Mouse (Mus musculus) CH12.LX (cell line): ENCODE data around the gene Abtb2. TPM values are rescaled to one million over a fixed set of nuclear protein-coding genes. Genes with fewer than 3 reads are reported as not detected.

ENCODE experiments used
- DNase-seq: peaks from one replicate; pipeline ENCODE4 v3.0.0-alpha.2; 2013; ENCODE audit errors: extremely low read depth
- H3K27ac ChIP-seq: 2 replicates; pipeline ENCODE4 v1.5.1; 2012; ENCODE audit warnings: low read depth, mild to moderate bottlenecking, control low read depth, moderate library complexity; ENCODE audit not compliant: insufficient read depth
- H3K27me3 ChIP-seq: replicated peaks from 2 replicates; pipeline ENCODE3; 2012; ENCODE audit warnings: inconsistent platforms
- H3K36me3 ChIP-seq, 2 experiments: replicated peaks in 1 of 2; 2 replicates each; pipeline versions ENCODE3 to v1.6.1; 2012; ENCODE audit warnings: inconsistent platforms in 1 of 2, low read length in 1 of 2, mild to moderate bottlenecking in 1 of 2, mixed read lengths in 1 of 2, moderate library complexity in 1 of 2; ENCODE audit not compliant: control insufficient read depth in 1 of 2, insufficient read depth in 1 of 2
- H3K4me1 ChIP-seq, 2 experiments: 2 replicates each; pipeline ENCODE4 v1.6.1; 2012; ENCODE audit warnings: inconsistent platforms in 1 of 2, moderate library complexity in 1 of 2; ENCODE audit not compliant: insufficient read depth in 2 of 2, control insufficient read depth in 1 of 2
- H3K4me2 ChIP-seq: 2 replicates; pipeline ENCODE4 v1.6.1; 2012; ENCODE audit warnings: low read depth, mild to moderate bottlenecking, control low read depth; ENCODE audit not compliant: poor library complexity, insufficient read depth, severe bottlenecking
- H3K4me3 ChIP-seq, 3 experiments: fragments of 150-350 bp in 1 of 3; sonication (generic) in 1 of 3; replicated peaks in 1 of 3; 2 replicates each; pipeline versions ENCODE3 to v1.5.1; 2011 to 2012; ENCODE audit warnings: low read depth in 2 of 3, low read length in 2 of 3, mild to moderate bottlenecking in 2 of 3, moderate library complexity in 2 of 3, control low read depth in 1 of 3, improper control_type of control experiment in 1 of 3, inconsistent platforms in 1 of 3, mixed read lengths in 1 of 3; ENCODE audit not compliant: poor library complexity in 1 of 3
- H3K79me2 ChIP-seq: replicated peaks from 2 replicates; pipeline ENCODE4 v1.6.1; 2012; ENCODE audit warnings: mild to moderate bottlenecking, moderate library complexity; ENCODE audit not compliant: control insufficient read depth, poor library complexity, insufficient read depth, severe bottlenecking; ENCODE audit errors: extremely low read depth
- H3K9ac ChIP-seq: 2 replicates; pipeline ENCODE4 v1.6.1; 2012; ENCODE audit warnings: low read depth, mild to moderate bottlenecking, control low read depth, moderate library complexity; ENCODE audit not compliant: insufficient read depth
- H3K9me3 ChIP-seq: replicated peaks from 2 replicates; pipeline ENCODE3; 2012; ENCODE audit warnings: low read length, inconsistent platforms, mixed read lengths
- BHLHE40 ChIP-seq: IDR thresholded peaks from 2 replicates; pipeline ENCODE4 v1.6.1; 2011; ENCODE audit warnings: mild to moderate bottlenecking, low read depth, low read length, improper control_type of control experiment
- CHD1 ChIP-seq: IDR thresholded peaks from 2 replicates; pipeline ENCODE4 v1.6.1; 2012; ENCODE audit warnings: low read depth, low read length, improper control_type of control experiment, inconsistent platforms
- CHD2 ChIP-seq: IDR thresholded peaks from 2 replicates; pipeline ENCODE4 v1.6.1; 2011; ENCODE audit warnings: low read length, improper control_type of control experiment
- E2F4 ChIP-seq: IDR thresholded peaks from 2 replicates; pipeline ENCODE4 v1.6.1; 2011; ENCODE audit warnings: low read depth, low read length, improper control_type of control experiment; ENCODE audit not compliant: insufficient replicate concordance
- EP300 ChIP-seq: IDR thresholded peaks from 2 replicates; pipeline ENCODE4 v1.6.1; 2011; ENCODE audit warnings: low read length, improper control_type of control experiment
- ETS1 ChIP-seq: conservative IDR thresholded peaks from 2 replicates; pipeline ENCODE4 v1.6.1; 2012; ENCODE audit warnings: low read depth, mild to moderate bottlenecking, inconsistent platforms, low read length, improper control_type of control experiment, moderate library complexity
- HCFC1 ChIP-seq: IDR thresholded peaks from 2 replicates; pipeline ENCODE4 v1.6.1; 2012; ENCODE audit warnings: low read depth, mild to moderate bottlenecking, inconsistent platforms, low read length, improper control_type of control experiment
- JUND ChIP-seq: conservative IDR thresholded peaks from 2 replicates; pipeline ENCODE4 v1.6.1; 2011; ENCODE audit warnings: low read depth, low read length, improper control_type of control experiment
- KAT2A ChIP-seq: IDR thresholded peaks from 2 replicates; pipeline ENCODE4 v1.6.1; 2012; ENCODE audit warnings: low read length, improper control_type of control experiment, inconsistent platforms; ENCODE audit not compliant: insufficient replicate concordance
- MAX ChIP-seq: IDR thresholded peaks from 2 replicates; pipeline ENCODE4 v1.6.1; 2011; ENCODE audit warnings: low read length, improper control_type of control experiment
- MEF2A ChIP-seq: IDR thresholded peaks from 2 replicates; pipeline ENCODE4 v1.6.1; 2014; ENCODE audit warnings: low read depth, mild to moderate bottlenecking, inconsistent platforms, low read length, improper control_type of control experiment, borderline replicate concordance
- NELFE ChIP-seq: IDR thresholded peaks from 2 replicates; pipeline ENCODE4 v1.6.1; 2011; ENCODE audit warnings: low read depth, low read length, improper control_type of control experiment
- NRF1 ChIP-seq: IDR thresholded peaks from 2 replicates; pipeline ENCODE4 v1.6.1; 2014; ENCODE audit warnings: low read depth, mild to moderate bottlenecking, inconsistent platforms, low read length, improper control_type of control experiment, moderate library complexity
- PAX5 ChIP-seq: IDR thresholded peaks from 2 replicates; pipeline ENCODE4 v1.6.1; 2012; ENCODE audit warnings: low read length, inconsistent platforms, mixed read lengths
- POLR2A ChIP-seq: IDR thresholded peaks from 2 replicates; pipeline ENCODE4 v1.6.1; 2011; ENCODE audit warnings: low read depth, mild to moderate bottlenecking, improper control_type of control experiment, low read length
- RAD21 ChIP-seq: IDR thresholded peaks from 2 replicates; pipeline ENCODE4 v1.6.1; 2011; ENCODE audit warnings: low read depth, mild to moderate bottlenecking, low read length, improper control_type of control experiment, moderate library complexity
- RCOR1 ChIP-seq: conservative IDR thresholded peaks from 2 replicates; pipeline ENCODE4 v1.6.1; 2012; ENCODE audit warnings: low read depth, mild to moderate bottlenecking, inconsistent platforms, low read length, improper control_type of control experiment
- SIN3A ChIP-seq: IDR thresholded peaks from 2 replicates; pipeline ENCODE4 v1.6.1; 2012; ENCODE audit warnings: low read length, improper control_type of control experiment, inconsistent platforms
- SMC3 ChIP-seq: IDR thresholded peaks from 2 replicates; pipeline ENCODE4 v1.6.1; 2011; ENCODE audit warnings: low read depth, low read length, improper control_type of control experiment
- UBTF ChIP-seq: IDR thresholded peaks from 2 replicates; pipeline ENCODE4 v1.6.1; 2012; ENCODE audit warnings: low read depth, mild to moderate bottlenecking, inconsistent platforms, low read length, improper control_type of control experiment, moderate library complexity
- USF1 ChIP-seq: IDR thresholded peaks from 2 replicates; pipeline ENCODE4 v1.6.1; 2014; ENCODE audit warnings: low read depth, mild to moderate bottlenecking, inconsistent platforms, low read length, improper control_type of control experiment
- USF2 ChIP-seq: conservative IDR thresholded peaks from 2 replicates; pipeline ENCODE4 v1.6.1; 2011; ENCODE audit warnings: low read depth, low read length, improper control_type of control experiment
- ZC3H11A ChIP-seq: IDR thresholded peaks from 2 replicates; pipeline ENCODE4 v1.6.1; 2012; ENCODE audit warnings: low read depth, mild to moderate bottlenecking, inconsistent platforms, low read length, improper control_type of control experiment
- ZKSCAN1 ChIP-seq: IDR thresholded peaks from 2 replicates; pipeline ENCODE4 v1.6.1; 2012; ENCODE audit warnings: low read depth, inconsistent platforms, low read length, improper control_type of control experiment, borderline replicate concordance
- ZMIZ1 ChIP-seq: IDR thresholded peaks from 2 replicates; pipeline ENCODE4 v1.6.1; 2012; ENCODE audit warnings: low read depth, mild to moderate bottlenecking, inconsistent platforms, low read length, improper control_type of control experiment
- ZNF384 ChIP-seq: IDR thresholded peaks from 2 replicates; pipeline ENCODE4 v1.6.1; 2012; ENCODE audit warnings: low read depth, low read length, improper control_type of control experiment, inconsistent platforms
- dilution Hi-C: fragments of 300-500 bp; cut with MboI; formaldehyde crosslinking; loops from 2 replicates; pipeline ENCODE4 v1.14.3; 2020; ENCODE audit warnings: low sequenced_read_pairs; ENCODE audit not compliant: extremely low pct_unique_long_range_greater_than_20kb, extremely low pct_ligation_motif_present
- in situ Hi-C: fragments of 300-500 bp; cut with MboI; formaldehyde crosslinking; loops from 3 replicates; pipeline ENCODE4 v1.14.3; 2019; ENCODE audit warnings: low sequenced_read_pairs, low pct_ligation_motif_present, low pct_unique_long_range_greater_than_20kb, mixed read lengths
- polyA plus RNA-seq: library from polyadenylated mRNA; unstranded; fragments of >175 nt; gene quantifications from 2 replicates; pipeline ENCODE4 v1.2.1, GENCODE M21; 2012; ENCODE audit warnings: low read depth; ENCODE audit not compliant: insufficient read length
- total RNA-seq, 2 experiments: library from RNA; depleted of rRNA; stranded (reverse); fragments of 300-350 nt in 1 of 2; fragments of >200 nt in 1 of 2; gene quantifications; 2 replicates each; pipeline ENCODE4 v1.2.3; 2012 to 2014

Abtb2 gene
- total and polyA plus RNA-seq, 3 experiments = 2.9 to 7.7 (median 3.8) TPM

DNA sequence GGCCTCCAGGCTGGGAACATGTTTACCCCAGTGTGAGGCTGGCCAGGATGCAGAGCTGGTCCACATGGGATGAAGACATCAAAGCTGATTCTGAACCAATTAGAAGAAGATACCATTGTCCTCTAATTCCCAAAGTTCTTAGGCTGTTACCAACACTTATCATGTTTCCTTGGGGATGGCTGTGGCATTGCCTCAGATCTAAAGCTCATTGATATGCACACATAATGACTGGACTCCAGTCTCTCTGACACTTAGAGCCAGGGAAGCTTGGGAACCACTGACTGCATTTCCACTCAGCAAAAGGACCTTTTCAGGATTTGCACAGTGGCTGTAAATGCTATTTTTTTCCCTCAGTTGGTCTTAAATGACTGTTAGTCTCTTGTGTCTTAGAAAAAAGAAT, 52.3 kb downstream of the Abtb2 start:
- in situ Hi-C loops (no loop called here), dilution Hi-C loops (no loop called here)
- Histone ChIP-seq H3K9me3 (no peaks in the 10 kb centered on the region), H3K4me2 (no peak overlapping the region), H3K79me2 (no peaks in the 10 kb centered on the region; the same call in 1 of the 2 replicates), H3K9ac (no peak overlapping the region), H3K36me3 (no peaks in the 10 kb centered on the region), H3K27ac (no peak overlapping the region), H3K27me3 (no peaks in the 10 kb centered on the region), H3K4me1 (peaks cover 9 to 25% of the 10 kb centered on the region in 2 experiments), H3K4me3 (no peak overlapping the region)
- DNase-seq = no peak
- TF ChIP-seq USF2 (no peak), CHD1 (no peak), ETS1 (no peak), NRF1 (no peak), EP300 (no peak), POLR2A (no peak), MEF2A (no peak), MAX (no peak), RCOR1 (no peak)

DNA sequence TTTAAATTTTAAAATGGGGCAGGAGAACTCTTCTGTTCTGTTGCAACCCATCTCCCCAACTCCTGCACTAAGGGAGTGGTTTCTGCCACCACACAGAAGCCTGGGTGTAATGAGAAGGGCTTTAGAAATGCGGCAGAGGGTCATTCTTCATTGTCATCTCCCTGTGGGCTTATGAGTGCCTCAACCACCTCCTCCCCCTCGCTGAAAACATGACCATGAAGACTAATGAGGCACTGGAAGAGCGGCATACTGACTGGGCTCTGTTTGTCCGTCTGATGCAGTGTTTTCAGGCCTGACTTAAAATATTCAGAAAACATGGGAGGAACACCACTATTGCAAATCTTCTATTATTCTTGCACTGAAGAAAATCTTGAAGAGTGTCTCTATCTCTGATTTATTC, 56.8 kb downstream of the Abtb2 start:
- Histone ChIP-seq H3K27ac (no peak overlapping the region), H3K36me3 (no peaks in the 10 kb centered on the region), H3K79me2 (no peaks in the 10 kb centered on the region; the same call in 1 of the 2 replicates), H3K4me1 (peaks cover 12 to 18% of the 10 kb centered on the region in 2 experiments), H3K27me3 (no peaks in the 10 kb centered on the region), H3K9me3 (no peaks in the 10 kb centered on the region), H3K4me2 (no peak overlapping the region), H3K9ac (no peak overlapping the region), H3K4me3 (no peak overlapping the region)
- dilution Hi-C loops (no loop called here), in situ Hi-C loops (no loop called here)
- no peak for TF ChIP-seq ZC3H11A
- no peak for TF ChIP-seq ZNF384
- no peak for TF ChIP-seq PAX5
- TF ChIP-seq MEF2A = no peak
- no peak for TF ChIP-seq JUND
- no peak for TF ChIP-seq E2F4
- TF ChIP-seq SMC3 = no peak
- no peak for TF ChIP-seq USF1
- TF ChIP-seq KAT2A = no peak
- TF ChIP-seq CHD2 = no peak
- no peak for TF ChIP-seq BHLHE40
- TF ChIP-seq HCFC1 = no peak
- no peak for TF ChIP-seq ZMIZ1
- no peak for TF ChIP-seq POLR2A
- no peak for TF ChIP-seq ZKSCAN1
- no peak for TF ChIP-seq SIN3A
- TF ChIP-seq RCOR1 = no peak
- no peak for TF ChIP-seq UBTF
- TF ChIP-seq RAD21 = no peak
- no peak for TF ChIP-seq NELFE
- no peak for DNase-seq
